Mouse (Mus musculus) intestine, embryonic 15.5 days (tissue): Measurements from ENCODE around the gene Tmem219. TPM values are rescaled to one million over a fixed set of nuclear protein-coding genes. Genes with fewer than 3 reads are reported as not detected.
A peak's percentile ranks its signal among the peaks of the same experiment; 100 is the strongest.

Experiments used
- ATAC-seq: fragments of 200-750 bp; cut with Nextera tagmentation; 2 replicates; pipeline ENCODE4 v1.8.0; 2017; ENCODE audit warnings: moderate TSS enrichment, moderate library complexity
- H3K27ac ChIP-seq: fragments of 300-500 bp; sonication (generic); 2 replicates; pipeline ENCODE4 v1.5.1; 2015; ENCODE audit warnings: mild to moderate bottlenecking, inconsistent platforms
- H3K27me3 ChIP-seq: fragments of 300-500 bp; sonication (generic); replicated peaks from 2 replicates; pipeline ENCODE4 v1.6.1; 2015; ENCODE audit warnings: inconsistent platforms
- H3K36me3 ChIP-seq: fragments of 300-500 bp; sonication (generic); 2 replicates; pipeline ENCODE4 v1.6.1; 2015; ENCODE audit warnings: inconsistent platforms
- H3K4me1 ChIP-seq: fragments of 300-500 bp; sonication (generic); replicated peaks from 2 replicates; pipeline ENCODE4 v1.6.1; 2015; ENCODE audit warnings: inconsistent platforms
- H3K4me2 ChIP-seq: fragments of 300-500 bp; sonication (generic); replicated peaks from 2 replicates; pipeline ENCODE4 v1.6.1; 2015; ENCODE audit warnings: mild to moderate bottlenecking, inconsistent platforms
- H3K4me3 ChIP-seq: fragments of 300-500 bp; sonication (generic); replicated peaks from 2 replicates; pipeline ENCODE4 v1.5.1; 2015; ENCODE audit warnings: inconsistent platforms
- H3K9ac ChIP-seq: fragments of 300-500 bp; sonication (generic); 2 replicates; pipeline ENCODE4 v1.6.1; 2015; ENCODE audit warnings: inconsistent platforms
- H3K9me3 ChIP-seq: fragments of 300-500 bp; sonication (generic); 2 replicates; pipeline ENCODE4 v1.6.1; 2016; ENCODE audit warnings: inconsistent platforms
- WGBS: fragments of 180-500 bp; shearing (Covaris S2); methylation state at CpG from one replicate; pipeline ENCODE4 v1.1.7; 2015; 5-methylcytosine and 5-hydroxymethylcytosine counted together
- polyA plus RNA-seq: library from polyadenylated mRNA; unstranded; fragments of >200 nt; fragmentation: Nextera tagmentation; extraction: Ambion mirVana; gene quantifications from 2 replicates; pipeline ENCODE4 v1.2.1, GENCODE M21; 2015

The Tmem219 gene
- polyA plus RNA-seq, 1 experiment from 2014 or later: 27.8 TPM

GRCm38 (mm10) chr7:126881040-126881439, 41.7 kb downstream of the Tmem219 start:
- Histone ChIP-seq H3K27me3 (no peaks in the 10 kb centered on the region), H3K9me3 (no peaks in the 10 kb centered on the region), H3K4me3 (no peak overlapping the region), H3K4me2 (peak overlapping the region; percentile 97), H3K27ac (no peak overlapping the region), H3K9ac (no peak overlapping the region), H3K4me1 (peaks cover 17% of the 10 kb centered on the region), H3K36me3 (peaks cover 36% of the 10 kb centered on the region)
- no peak for ATAC-seq
- 76% methylated on average over 6 of the region's 6 CpGs for WGBS

GRCm38 (mm10) chr7:126877239-126877638, 45.5 kb downstream of the Tmem219 start:
- ATAC-seq: no peak
- H3K36me3 ChIP-seq: peaks cover 64% of the 10 kb centered on the region
- H3K27ac ChIP-seq: no peak overlapping the region
- H3K4me1 ChIP-seq: peaks cover 10% of the 10 kb centered on the region
- H3K9ac ChIP-seq: no peak overlapping the region
- no peak overlapping the region for H3K4me3 ChIP-seq
- no peak overlapping the region for H3K4me2 ChIP-seq
- H3K27me3 ChIP-seq: no peaks in the 10 kb centered on the region
- H3K9me3 ChIP-seq: no peaks in the 10 kb centered on the region
- 98% methylated on average over 1 of the region's 1 CpGs for WGBS

GRCm38 (mm10) chr7:126870520-126870891, 52.2 kb downstream of the Tmem219 start:
- 94% methylated on average over 2 of the region's 2 CpGs for WGBS
- Histone ChIP-seq H3K4me3 (no peak overlapping the region), H3K4me2 (no peak overlapping the region), H3K27ac (no peak overlapping the region), H3K36me3 (peaks cover 72% of the 10 kb centered on the region), H3K9me3 (no peaks in the 10 kb centered on the region), H3K9ac (no peak overlapping the region), H3K4me1 (no peaks in the 10 kb centered on the region), H3K27me3 (no peaks in the 10 kb centered on the region)
- ATAC-seq: no peak

GRCm38 (mm10) chr7:126869780-126870519, 52.8 kb downstream of the Tmem219 start:
- Histone ChIP-seq H3K9me3 (no peaks in the 10 kb centered on the region), H3K9ac (no peak overlapping the region), H3K36me3 (peaks cover 71% of the 10 kb centered on the region), H3K4me2 (no peak overlapping the region), H3K27ac (no peak overlapping the region), H3K4me3 (no peak overlapping the region), H3K27me3 (no peaks in the 10 kb centered on the region), H3K4me1 (no peaks in the 10 kb centered on the region)
- ATAC-seq: peak; percentile 22; the same call in 1 of the 2 replicates
- 91% methylated on average over 23 of the region's 23 CpGs for WGBS

GRCm38 (mm10) chr7:126868003-126868402, 54.7 kb downstream of the Tmem219 start:
- Histone ChIP-seq H3K27me3 (no peaks in the 10 kb centered on the region), H3K4me1 (peaks cover 16% of the 10 kb centered on the region), H3K27ac (no peak overlapping the region), H3K4me3 (no peak overlapping the region), H3K36me3 (peaks cover 60% of the 10 kb centered on the region), H3K9ac (no peak overlapping the region), H3K4me2 (no peak overlapping the region), H3K9me3 (no peaks in the 10 kb centered on the region)
- 79% methylated on average over 12 of the region's 12 CpGs for WGBS
- ATAC-seq: no peak

- H3K36me3 ChIP-seq: peaks cover 57% of the 10 kb centered on the region
- peaks cover 21% of the 10 kb centered on the region for H3K4me1 ChIP-seq
- no peaks in the 10 kb centered on the region for H3K27me3 ChIP-seq
- no peak overlapping the region for H3K4me3 ChIP-seq
- H3K4me2 ChIP-seq: no peak overlapping the region
- no peak overlapping the region for H3K27ac ChIP-seq
- WGBS: 84% methylated on average over 2 of the region's 2 CpGs
- no peaks in the 10 kb centered on the region for H3K9me3 ChIP-seq
- ATAC-seq: no peak
- no peak overlapping the region for H3K9ac ChIP-seq
Observed at GRCm38 (mm10) chr7:126867534-126867933, 55.2 kb downstream of the Tmem219 start.

GRCm38 (mm10) chr7:126863791-126864190, 58.9 kb downstream of the Tmem219 start:
- H3K9me3 ChIP-seq: no peaks in the 10 kb centered on the region
- H3K4me3 ChIP-seq: peak overlapping the region; percentile 62
- no peaks in the 10 kb centered on the region for H3K27me3 ChIP-seq
- H3K27ac ChIP-seq: no peak overlapping the region
- no peak for ATAC-seq
- peak overlapping the region; percentile 86 for H3K4me2 ChIP-seq
- H3K4me1 ChIP-seq: peaks cover 30% of the 10 kb centered on the region
- 61% methylated on average over 6 of the region's 6 CpGs for WGBS
- H3K36me3 ChIP-seq: peaks cover 26% of the 10 kb centered on the region
- peak overlapping the region; percentile 70; the same call in 1 of the 2 replicates for H3K9ac ChIP-seq

GRCm38 (mm10) chr7:126862147-126862784, 60.5 kb downstream of the Tmem219 start, which contains the start of gene Ino80e:
Ino80e (minus strand) TSS chr7:126862377.
- Histone ChIP-seq H3K4me2 (peak within 1 kb of the TSS; percentile 86), H3K4me3 (peak within 1 kb of the TSS; percentile 62), H3K27me3 (no peaks in the 10 kb centered on the region), H3K27ac (peak within 1 kb of the TSS; percentile 52), H3K9ac (peak within 1 kb of the TSS; percentile 70), H3K36me3 (peaks cover 18% of the 10 kb centered on the region), H3K4me1 (peaks cover 32% of the 10 kb centered on the region), H3K9me3 (no peaks in the 10 kb centered on the region)
- ATAC-seq: peak; percentile 84
- WGBS: under 1% methylated on average over 41 of the region's 41 CpGs

GRCm38 (mm10) chr7:126861429-126862130, 61.1 kb downstream of the Tmem219 start, which contains the start of gene Hirip3:
Hirip3 (plus strand) TSS chr7:126861972.
- ATAC-seq: peak; percentile 94
- peak within 1 kb of the TSS; percentile 52 for H3K27ac ChIP-seq
- no peaks in the 10 kb centered on the region for H3K9me3 ChIP-seq
- H3K4me1 ChIP-seq: peaks cover 37% of the 10 kb centered on the region
- peaks cover 11% of the 10 kb centered on the region for H3K36me3 ChIP-seq
- H3K4me2 ChIP-seq: peak within 1 kb of the TSS; percentile 86
- WGBS: 1% methylated on average over 42 of the region's 42 CpGs
- H3K9ac ChIP-seq: peak within 1 kb of the TSS; percentile 70
- H3K4me3 ChIP-seq: peak within 1 kb of the TSS; percentile 62
- H3K27me3 ChIP-seq: no peaks in the 10 kb centered on the region

- 70% methylated on average over 5 of the region's 5 CpGs for WGBS
- no peak overlapping the region for H3K27ac ChIP-seq
- H3K36me3 ChIP-seq: peaks cover 5% of the 10 kb centered on the region; the same call in 1 of the 2 replicates
- H3K4me2 ChIP-seq: peak overlapping the region; percentile 86
- no peak for ATAC-seq
- H3K9ac ChIP-seq: peak overlapping the region; percentile 70
- no peaks in the 10 kb centered on the region for H3K9me3 ChIP-seq
- H3K4me1 ChIP-seq: peaks cover 38% of the 10 kb centered on the region
- H3K4me3 ChIP-seq: peak overlapping the region; percentile 62
- no peaks in the 10 kb centered on the region for H3K27me3 ChIP-seq
Observed at GRCm38 (mm10) chr7:126860987-126861386, 61.7 kb downstream of the Tmem219 start.

GRCm38 (mm10) chr7:126856741-126857420, 65.8 kb downstream of the Tmem219 start:
- Histone ChIP-seq H3K9me3 (no peaks in the 10 kb centered on the region), H3K9ac (no peak overlapping the region), H3K4me1 (peaks cover 17% of the 10 kb centered on the region; the same call in 1 of the 2 replicates), H3K4me2 (no peak overlapping the region), H3K4me3 (no peak overlapping the region), H3K27ac (no peak overlapping the region), H3K27me3 (no peaks in the 10 kb centered on the region; the same call in 1 of the 2 replicates), H3K36me3 (peaks cover 22% of the 10 kb centered on the region)
- no peak; the same call in 1 of the 2 replicates for ATAC-seq
- 65% methylated on average over 9 of the region's 9 CpGs for WGBS
